Mouse (Mus musculus): ENCODE measurements around the gene Gpr108. TPM values are rescaled to one million over a fixed set of nuclear protein-coding genes. Genes with fewer than 3 reads are reported as not detected.

Gpr108 gene
- polyA plus RNA-seq, 1 experiment from 2014 or later: 39.0 TPM

DNA sequence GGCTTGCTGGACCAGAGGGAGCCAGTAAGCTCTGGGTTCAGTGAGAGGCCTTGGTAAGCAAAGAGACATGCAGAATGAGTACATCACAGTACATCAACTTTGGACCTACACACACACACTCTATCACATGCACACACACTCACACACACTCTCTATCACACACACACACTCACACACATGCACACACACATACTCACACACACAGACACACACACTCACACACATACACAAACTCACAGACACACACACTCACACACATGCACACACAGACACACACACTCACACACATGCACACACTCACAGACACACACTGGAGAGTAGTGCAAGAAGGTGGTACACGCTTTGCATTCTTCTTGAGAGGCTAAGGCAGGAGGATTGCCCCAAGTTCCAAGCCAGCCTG lies 16.0 kb downstream of the Gpr108 start:
- Histone ChIP-seq H3K27ac (ENCODE audit: low read length) (no peak overlapping the region), H3K27me3 (ENCODE audit: insufficient read depth, low read length) (no peaks in the 10 kb centered on the region), H3K4me1 (ENCODE audit: insufficient read depth, low read length) (0 out of 2 replicates have a peak, but pooled peaks cover 5% of the 10 kb centered on the region), H3K36me3 (ENCODE audit: insufficient read depth, low read length) (peaks cover 29% of the 10 kb centered on the region), H3K9me3 (ENCODE audit: low read length) (no peaks in the 10 kb centered on the region), H3K4me2 (replicated peaks; ENCODE audit: low read depth, low read length) (no peak overlapping the region), H3K4me3 (ENCODE audit: low read length) (no peak overlapping the region), H3K9ac (replicated peaks; ENCODE audit: low read length) (no peak overlapping the region)
- no peak for ATAC-seq (ENCODE audit: low FRiP score, low TSS enrichment)
- 93% methylated on average over 1 of the region's 1 CpGs for WGBS

DNA sequence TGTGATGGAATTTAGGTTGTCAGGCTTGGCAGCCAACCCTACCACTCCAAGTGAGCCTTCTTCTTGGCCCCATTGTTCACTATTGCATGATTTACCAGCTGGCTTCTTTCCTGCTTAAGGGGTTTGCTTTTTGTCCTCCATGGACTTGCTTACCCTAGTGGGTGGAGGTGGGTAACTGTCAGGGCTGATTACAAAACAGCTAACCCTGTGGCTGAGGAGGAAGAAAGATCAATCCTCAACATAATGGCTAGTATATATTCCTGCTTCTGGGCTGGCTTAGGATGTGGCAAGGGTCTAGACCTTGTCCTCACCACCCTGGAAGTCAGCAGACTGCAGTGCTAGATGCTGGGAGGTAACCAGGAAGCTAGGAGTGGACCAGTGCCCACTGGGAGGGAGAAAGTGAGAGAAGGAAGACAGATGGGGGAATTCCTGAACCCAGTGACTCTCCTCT lies 16.9 kb downstream of the Gpr108 start:
- no peak for ATAC-seq (ENCODE audit: low FRiP score, low TSS enrichment)
- H3K4me3 ChIP-seq (ENCODE audit: low read length): no peak overlapping the region

DNA sequence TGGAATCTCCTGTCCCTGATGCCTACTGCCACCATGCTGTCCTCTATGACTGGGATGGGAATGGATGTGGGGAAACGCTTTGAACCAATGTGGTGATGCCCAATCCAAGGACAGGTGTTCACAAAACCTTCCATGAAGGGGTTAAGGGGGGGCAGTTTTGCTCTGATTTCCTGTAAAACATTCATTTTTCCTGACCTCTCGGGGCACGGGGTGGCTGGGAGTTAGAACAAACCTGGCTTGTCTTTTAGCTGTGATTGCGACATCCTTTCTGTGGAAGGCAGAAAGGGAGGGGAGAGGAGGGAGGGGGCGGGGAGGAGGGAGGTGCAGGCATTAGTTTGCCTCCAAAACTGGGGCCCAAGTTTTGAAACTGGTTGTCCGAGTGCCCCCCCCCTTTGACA lies 17.5 kb downstream of the Gpr108 start:
- ATAC-seq (ENCODE audit: low FRiP score, low TSS enrichment): no peak
- WGBS: 59% methylated on average over 6 of the region's 6 CpGs
- Histone ChIP-seq H3K27ac (ENCODE audit: low read length) (no peak overlapping the region), H3K9me3 (ENCODE audit: low read length) (no peaks in the 10 kb centered on the region), H3K36me3 (ENCODE audit: insufficient read depth, low read length) (peaks cover 14% of the 10 kb centered on the region), H3K27me3 (ENCODE audit: insufficient read depth, low read length) (no peaks in the 10 kb centered on the region), H3K9ac (replicated peaks; ENCODE audit: low read length) (no peak overlapping the region), H3K4me1 (ENCODE audit: insufficient read depth, low read length) (0 out of 2 replicates have a peak, but pooled peaks cover 5% of the 10 kb centered on the region), H3K4me3 (ENCODE audit: low read length) (no peak overlapping the region), H3K4me2 (replicated peaks; ENCODE audit: low read depth, low read length) (no peak overlapping the region)

More for the DNA sequence above, 16.9 kb downstream of the Gpr108 start:
- H3K27me3 ChIP-seq (ENCODE audit: insufficient read depth, low read length): no peaks in the 10 kb centered on the region
- H3K9ac ChIP-seq (replicated peaks; ENCODE audit: low read length): no peak overlapping the region
- H3K27ac ChIP-seq (ENCODE audit: low read length): no peak overlapping the region
- 0 out of 2 replicates have a peak, but pooled peaks cover 5% of the 10 kb centered on the region for H3K4me1 ChIP-seq (ENCODE audit: insufficient read depth, low read length)
- peaks cover 20% of the 10 kb centered on the region for H3K36me3 ChIP-seq (ENCODE audit: insufficient read depth, low read length)
- H3K9me3 ChIP-seq (ENCODE audit: low read length): no peaks in the 10 kb centered on the region
- H3K4me2 ChIP-seq (replicated peaks; ENCODE audit: low read depth, low read length): no peak overlapping the region

DNA sequence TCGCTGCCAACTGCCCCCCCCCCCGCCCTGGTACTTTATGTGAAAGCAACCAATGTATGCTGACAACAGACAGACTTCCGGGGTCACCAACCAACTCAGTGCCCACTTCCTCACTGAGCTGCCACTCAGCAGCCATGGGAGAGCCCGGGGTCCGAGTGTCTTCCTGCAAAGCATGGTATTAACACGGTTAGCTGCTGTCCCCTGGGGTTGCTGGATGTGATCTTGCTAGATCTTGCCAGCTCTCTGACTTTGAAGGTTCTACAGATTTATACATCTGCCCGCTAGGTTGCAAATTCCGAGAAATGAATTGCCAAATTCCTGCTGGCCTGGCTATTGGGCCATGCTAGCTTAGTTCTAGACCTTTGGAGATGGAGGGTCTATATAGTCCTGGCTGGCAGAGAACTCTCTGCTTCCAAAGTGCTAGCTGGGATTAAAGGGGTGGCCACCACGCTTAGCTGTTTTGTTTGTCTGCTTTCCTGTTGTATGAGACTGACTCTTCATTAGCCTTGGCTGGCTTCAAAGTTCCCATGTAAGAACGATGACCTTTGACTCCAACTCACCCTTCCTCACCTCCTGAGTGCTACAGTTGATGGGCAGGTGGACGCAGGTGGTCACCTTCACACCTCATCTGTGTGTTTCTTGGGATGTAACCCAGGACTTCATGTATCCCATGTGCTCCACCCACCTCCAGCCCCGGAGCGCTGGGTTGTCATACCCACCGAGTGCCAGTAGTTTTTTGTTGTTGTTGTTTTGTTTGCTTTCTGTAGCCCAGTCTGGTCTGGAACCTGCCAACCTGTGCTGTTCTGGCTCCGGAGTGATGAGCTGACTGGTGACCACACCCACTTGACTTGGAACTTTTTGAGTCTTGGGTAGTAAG lies 18.2 kb downstream of the Gpr108 start:
- WGBS: 76% methylated on average over 15 of the region's 15 CpGs
- H3K4me1 ChIP-seq (ENCODE audit: insufficient read depth, low read length): 0 out of 2 replicates have a peak, but pooled peaks cover 5% of the 10 kb centered on the region
- no peak overlapping the region for H3K27ac ChIP-seq (ENCODE audit: low read length)
- peaks cover 9% of the 10 kb centered on the region for H3K36me3 ChIP-seq (ENCODE audit: insufficient read depth, low read length)
- H3K4me2 ChIP-seq (replicated peaks; ENCODE audit: low read depth, low read length): no peak overlapping the region
- no peak overlapping the region for H3K4me3 ChIP-seq (ENCODE audit: low read length)
- H3K9me3 ChIP-seq (ENCODE audit: low read length): no peaks in the 10 kb centered on the region
- no peak overlapping the region for H3K9ac ChIP-seq (replicated peaks; ENCODE audit: low read length)
- peaks cover 3% of the 10 kb centered on the region; the same call in 1 of the 2 replicates for H3K27me3 ChIP-seq (ENCODE audit: insufficient read depth, low read length)
- no peak for ATAC-seq (ENCODE audit: low FRiP score, low TSS enrichment)

DNA sequence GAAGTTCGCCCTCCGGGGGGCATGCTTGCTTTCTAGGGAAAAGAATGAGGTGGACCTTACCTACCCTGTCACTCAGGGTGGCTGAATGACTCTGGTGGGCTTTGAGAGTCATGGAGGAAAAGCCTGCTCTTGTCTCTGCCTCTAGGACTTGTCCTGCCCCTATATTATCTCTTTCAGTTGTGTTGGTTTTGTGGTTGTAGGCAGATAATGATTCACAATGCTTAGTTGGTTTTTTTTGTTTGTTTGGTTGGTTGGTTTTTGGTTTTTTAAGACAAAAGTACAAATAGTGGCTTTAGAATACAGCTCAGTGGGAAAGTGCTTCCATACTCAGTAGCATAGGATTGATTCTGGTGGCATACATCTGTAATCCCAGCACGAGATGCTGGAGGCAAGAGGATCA lies 19.4 kb downstream of the Gpr108 start:
- Histone ChIP-seq H3K27ac (ENCODE audit: low read length) (no peak overlapping the region), H3K4me2 (replicated peaks; ENCODE audit: low read depth, low read length) (no peak overlapping the region), H3K27me3 (ENCODE audit: insufficient read depth, low read length) (peaks cover 6% of the 10 kb centered on the region; the same call in 1 of the 2 replicates), H3K9me3 (ENCODE audit: low read length) (no peaks in the 10 kb centered on the region), H3K36me3 (ENCODE audit: insufficient read depth, low read length) (no peaks in the 10 kb centered on the region), H3K4me3 (ENCODE audit: low read length) (no peak overlapping the region), H3K9ac (replicated peaks; ENCODE audit: low read length) (no peak overlapping the region), H3K4me1 (ENCODE audit: insufficient read depth, low read length) (0 out of 2 replicates have a peak, but pooled peaks cover 5% of the 10 kb centered on the region)
- no peak for ATAC-seq (ENCODE audit: low FRiP score, low TSS enrichment)
- 82% methylated on average over 3 of the region's 3 CpGs for WGBS

DNA sequence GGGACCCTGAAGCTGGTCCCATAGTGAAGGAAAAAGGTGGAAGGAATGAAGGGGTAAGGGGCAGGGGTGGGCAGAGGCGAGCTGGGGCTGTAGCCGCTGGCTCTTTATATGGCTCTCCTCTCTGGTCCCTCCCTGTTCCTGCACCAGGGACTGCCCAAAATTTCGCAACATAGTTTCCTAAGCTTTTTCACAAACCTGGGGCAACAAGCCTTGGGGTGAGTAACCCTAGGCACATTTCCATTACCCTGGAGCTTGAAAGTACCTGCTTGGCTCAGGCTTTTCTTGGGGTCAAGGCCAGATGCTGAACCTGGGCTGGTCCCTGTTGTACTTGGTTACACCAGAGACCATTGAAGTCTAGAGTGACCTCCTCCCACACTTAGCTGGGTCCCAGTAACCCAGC lies 20.2 kb downstream of the Gpr108 start, which contains the start of gene C3:
Gene C3 (minus strand): TSS at position 123 of the 400 bp plus-strand sequence.
- no peak within 1 kb of the TSS for H3K9ac ChIP-seq (replicated peaks; ENCODE audit: low read length)
- no peaks in the 10 kb centered on the region for H3K36me3 ChIP-seq (ENCODE audit: insufficient read depth, low read length)
- no peaks in the 10 kb centered on the region for H3K9me3 ChIP-seq (ENCODE audit: low read length)
- 0 out of 2 replicates have a peak, but pooled peaks cover 5% of the 10 kb centered on the region for H3K4me1 ChIP-seq (ENCODE audit: insufficient read depth, low read length)
- no peak within 1 kb of the TSS for H3K27ac ChIP-seq (ENCODE audit: low read length)
- H3K4me2 ChIP-seq (replicated peaks; ENCODE audit: low read depth, low read length): no peak within 1 kb of the TSS
- WGBS: 83% methylated on average over 3 of the region's 3 CpGs
- H3K4me3 ChIP-seq (ENCODE audit: low read length): no peak within 1 kb of the TSS
- peaks cover 6% of the 10 kb centered on the region; the same call in 1 of the 2 replicates for H3K27me3 ChIP-seq (ENCODE audit: insufficient read depth, low read length)
- ATAC-seq (ENCODE audit: low FRiP score, low TSS enrichment): no peak

DNA sequence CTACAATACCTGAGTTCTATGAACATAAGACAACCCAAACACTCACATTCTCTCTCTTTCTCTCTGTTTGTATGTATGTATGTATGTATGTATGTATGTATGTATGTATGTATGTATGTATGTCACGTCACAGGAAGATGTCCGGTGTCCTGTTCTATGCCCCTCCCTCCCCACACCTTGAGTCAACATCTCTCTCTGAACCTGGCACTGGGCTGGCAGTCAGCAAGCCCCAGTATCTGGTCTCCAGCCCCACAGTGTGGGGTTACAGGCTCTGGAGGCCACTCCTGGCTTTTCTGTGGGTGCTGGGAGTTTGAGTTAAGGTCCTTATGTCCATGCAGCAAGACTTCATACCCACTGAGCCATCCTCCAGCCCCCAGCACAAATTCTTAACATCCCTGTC lies 20.8 kb downstream of the Gpr108 start:
- WGBS: 93% methylated on average over 2 of the region's 2 CpGs
- Histone ChIP-seq H3K27ac (ENCODE audit: low read length) (no peak overlapping the region), H3K4me3 (ENCODE audit: low read length) (no peak overlapping the region), H3K4me2 (replicated peaks; ENCODE audit: low read depth, low read length) (no peak overlapping the region), H3K4me1 (ENCODE audit: insufficient read depth, low read length) (0 out of 2 replicates have a peak, but pooled peaks cover 5% of the 10 kb centered on the region), H3K27me3 (ENCODE audit: insufficient read depth, low read length) (peaks cover 6% of the 10 kb centered on the region; the same call in 1 of the 2 replicates), H3K36me3 (ENCODE audit: insufficient read depth, low read length) (no peaks in the 10 kb centered on the region), H3K9me3 (ENCODE audit: low read length) (no peaks in the 10 kb centered on the region), H3K9ac (replicated peaks; ENCODE audit: low read length) (no peak overlapping the region)
- no peak for ATAC-seq (ENCODE audit: low FRiP score, low TSS enrichment)

DNA sequence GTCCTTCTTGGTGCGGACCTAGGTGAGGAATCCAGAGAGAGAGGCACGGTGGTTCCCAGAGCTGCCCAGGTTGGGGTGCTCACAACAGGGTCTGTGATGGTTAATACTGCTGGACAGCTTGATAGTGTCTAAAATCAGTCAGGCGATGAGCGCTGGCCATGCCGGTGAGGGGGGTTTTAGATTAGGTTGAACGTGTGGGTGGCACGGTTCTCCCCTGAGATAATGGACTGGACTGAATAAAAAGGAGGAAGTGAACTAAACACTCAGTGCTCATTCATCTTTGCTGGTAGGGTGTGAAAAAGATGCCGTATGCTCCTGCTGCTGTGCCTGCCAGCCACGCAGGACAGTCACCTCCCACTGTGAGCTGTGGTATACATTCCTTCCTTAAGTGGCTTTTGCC lies 24.9 kb downstream of the Gpr108 start:
- Histone ChIP-seq H3K27ac (ENCODE audit: low read length) (no peak overlapping the region), H3K27me3 (ENCODE audit: insufficient read depth, low read length) (peaks cover 6% of the 10 kb centered on the region; the same call in 1 of the 2 replicates), H3K9ac (replicated peaks; ENCODE audit: low read length) (no peak overlapping the region), H3K4me1 (ENCODE audit: insufficient read depth, low read length) (no peaks in the 10 kb centered on the region), H3K4me3 (ENCODE audit: low read length) (no peak overlapping the region), H3K36me3 (ENCODE audit: insufficient read depth, low read length) (no peaks in the 10 kb centered on the region), H3K4me2 (replicated peaks; ENCODE audit: low read depth, low read length) (no peak overlapping the region), H3K9me3 (ENCODE audit: low read length) (no peaks in the 10 kb centered on the region)
- WGBS: 47% methylated on average over 9 of the region's 9 CpGs
- no peak for ATAC-seq (ENCODE audit: low FRiP score, low TSS enrichment)

DNA sequence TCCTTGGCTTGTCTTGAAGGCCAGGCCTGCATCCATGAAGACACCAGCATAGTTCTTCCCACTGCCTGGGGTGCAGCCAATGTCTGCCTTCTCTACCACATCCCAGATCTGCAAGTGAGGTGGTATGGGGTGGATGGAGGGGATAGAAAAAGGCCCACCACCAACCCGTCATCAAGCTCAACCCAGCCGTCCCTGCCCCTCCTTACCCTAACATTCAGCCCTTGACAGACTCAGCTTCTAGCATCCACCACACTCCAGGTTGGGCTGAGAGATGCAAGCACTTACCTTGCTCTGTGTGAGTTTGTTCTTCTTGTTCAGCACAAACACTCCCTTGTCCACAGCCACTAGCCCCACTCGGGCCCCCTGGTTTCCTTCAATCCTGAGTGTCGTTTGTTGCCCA lies 26.3 kb downstream of the Gpr108 start:
- Histone ChIP-seq H3K27ac (ENCODE audit: low read length) (no peak overlapping the region), H3K4me2 (replicated peaks; ENCODE audit: low read depth, low read length) (no peak overlapping the region), H3K36me3 (ENCODE audit: insufficient read depth, low read length) (no peaks in the 10 kb centered on the region), H3K9ac (replicated peaks; ENCODE audit: low read length) (no peak overlapping the region), H3K4me1 (ENCODE audit: insufficient read depth, low read length) (no peaks in the 10 kb centered on the region), H3K27me3 (ENCODE audit: insufficient read depth, low read length) (peaks cover 6% of the 10 kb centered on the region; the same call in 1 of the 2 replicates), H3K4me3 (ENCODE audit: low read length) (no peak overlapping the region), H3K9me3 (ENCODE audit: low read length) (no peaks in the 10 kb centered on the region)
- WGBS: 59% methylated on average over 4 of the region's 4 CpGs
- ATAC-seq (ENCODE audit: low FRiP score, low TSS enrichment): no peak

DNA sequence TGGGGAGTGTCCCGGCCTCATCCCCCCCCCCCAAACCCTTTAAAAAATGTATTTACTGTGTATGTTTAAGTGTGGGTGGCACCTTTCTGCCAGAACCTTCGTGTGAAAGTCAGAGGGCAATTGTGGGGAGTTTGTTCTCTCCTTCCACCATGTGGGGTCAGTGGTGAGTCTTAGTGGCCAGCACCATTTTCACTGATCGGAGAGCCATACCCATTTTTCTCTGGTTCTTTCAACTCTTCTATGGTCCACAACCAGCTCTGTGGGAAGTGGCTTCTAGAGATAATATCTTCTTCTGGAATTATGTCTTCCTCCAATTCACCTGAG lies 28.4 kb downstream of the Gpr108 start:
- Histone ChIP-seq H3K36me3 (ENCODE audit: insufficient read depth, low read length) (no peaks in the 10 kb centered on the region), H3K4me2 (replicated peaks; ENCODE audit: low read depth, low read length) (no peak overlapping the region), H3K4me1 (ENCODE audit: insufficient read depth, low read length) (no peaks in the 10 kb centered on the region), H3K9ac (replicated peaks; ENCODE audit: low read length) (no peak overlapping the region), H3K4me3 (ENCODE audit: low read length) (no peak overlapping the region), H3K9me3 (ENCODE audit: low read length) (no peaks in the 10 kb centered on the region), H3K27me3 (ENCODE audit: insufficient read depth, low read length) (peaks cover under 1% of the 10 kb centered on the region; the same call in 1 of the 2 replicates), H3K27ac (ENCODE audit: low read length) (no peak overlapping the region)
- WGBS: 14% methylated on average over 3 of the region's 3 CpGs
- no peak; the same call in 1 of the 2 replicates for ATAC-seq (ENCODE audit: low FRiP score, low TSS enrichment)

All from kidney, embryonic 16.5 days (tissue).